Mouse (Mus musculus): ENCODE data around the gene Nip7.

DNA sequence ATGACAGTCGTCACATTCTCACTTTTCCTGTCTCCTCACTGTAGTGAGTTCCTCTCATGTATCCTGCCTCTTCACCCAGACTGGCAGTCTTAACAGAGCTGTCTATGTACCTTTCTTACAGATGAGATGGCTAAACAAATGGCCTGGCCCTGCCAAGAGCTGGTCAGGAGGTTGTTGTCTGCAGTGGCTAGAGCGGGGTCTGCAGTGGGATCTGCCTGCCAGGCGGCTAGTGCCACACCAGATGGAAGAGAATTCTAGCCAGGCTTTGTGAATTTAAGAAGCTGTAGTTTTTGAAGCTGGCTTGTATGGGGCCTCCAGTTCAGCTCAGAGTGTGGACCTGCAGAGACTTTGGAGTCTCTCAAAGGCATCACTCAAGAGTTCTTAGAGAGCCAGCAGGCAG lies 21.0 kb upstream of the Nip7 start:
- TF ChIP-seq CTCF (conservative IDR thresholded peaks at IDR 0.05; ENCODE audit: low read length), result no peak
- TF ChIP-seq NANOG (IDR thresholded peaks at IDR 0.05; ENCODE audit: borderline replicate concordance, low read length), result no peak

Data from E14TG2a.4 (cell line).